Mouse (Mus musculus) urinary bladder, postnatal 10 days (tissue): Measurements from ENCODE around the gene Baiap2l2.

Source experiments
- DNase-seq: peaks from one replicate; pipeline ENCODE4 v3.0.0; 2022; ENCODE audit warnings: low spot score

The Baiap2l2 gene

DNA sequence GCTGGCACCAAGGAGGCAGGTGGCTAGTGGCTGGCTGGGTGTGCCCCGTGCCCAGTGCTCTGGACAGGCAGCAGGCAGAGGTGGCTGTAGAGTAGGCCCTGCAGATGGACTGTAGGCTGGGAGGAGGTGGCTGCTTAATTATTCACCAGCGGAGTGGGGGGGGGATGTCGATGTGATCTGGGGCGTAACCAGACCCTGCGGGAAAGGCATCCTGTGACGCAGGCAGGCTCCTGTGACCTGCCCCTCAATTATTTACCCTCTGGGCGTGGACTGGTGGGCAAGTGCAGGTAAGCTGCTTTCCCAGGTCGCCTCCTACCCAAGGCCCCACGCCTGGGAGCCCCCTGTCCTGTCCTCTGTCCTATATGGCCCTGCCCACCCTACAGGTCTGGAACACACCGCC, at the start of gene Baiap2l2:
Baiap2l2 (minus strand) TSS at position 139 of the 400 bp plus-strand sequence.
- no peak for DNase-seq

DNA sequence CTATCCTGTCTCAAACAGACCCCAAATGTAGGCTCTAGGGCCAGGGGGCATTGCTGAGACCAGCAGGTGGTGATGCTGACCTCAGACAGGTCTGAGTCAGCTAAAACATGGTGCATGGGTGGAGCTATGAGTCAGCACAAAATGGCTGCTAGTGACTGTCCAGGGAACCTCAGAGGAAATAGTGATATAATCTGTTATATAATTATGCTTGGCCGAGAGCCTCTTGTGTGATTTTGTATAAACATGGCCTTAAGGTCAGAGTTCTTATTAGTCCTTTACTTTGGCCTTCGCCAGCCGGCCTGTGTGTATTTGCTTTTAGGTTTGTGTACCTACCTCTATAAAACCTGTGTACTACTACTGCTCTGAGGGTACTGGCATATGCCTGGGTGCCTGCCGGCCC, 48.1 kb upstream of the Baiap2l2 start:
- no peak for DNase-seq

DNA sequence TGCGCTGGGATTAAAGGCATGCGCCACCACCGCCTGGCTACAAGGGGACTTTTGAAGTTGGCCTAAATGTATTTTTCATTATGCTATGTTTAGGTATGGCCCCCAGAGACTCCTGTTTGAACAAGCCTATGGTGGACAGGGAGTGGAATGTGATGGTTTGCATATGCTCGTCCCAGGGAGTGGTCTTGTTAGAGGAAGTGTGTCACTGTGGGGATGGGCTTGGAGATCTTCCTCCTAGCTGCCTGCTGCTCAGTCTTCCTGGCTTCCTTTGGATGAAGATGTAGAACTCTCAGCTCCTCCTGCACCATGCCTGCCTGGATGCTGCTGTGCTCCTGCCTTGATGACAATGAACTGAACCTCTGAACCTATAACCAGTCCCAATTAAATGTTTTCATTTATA, 45.2 kb upstream of the Baiap2l2 start:
- no peak for DNase-seq

DNA sequence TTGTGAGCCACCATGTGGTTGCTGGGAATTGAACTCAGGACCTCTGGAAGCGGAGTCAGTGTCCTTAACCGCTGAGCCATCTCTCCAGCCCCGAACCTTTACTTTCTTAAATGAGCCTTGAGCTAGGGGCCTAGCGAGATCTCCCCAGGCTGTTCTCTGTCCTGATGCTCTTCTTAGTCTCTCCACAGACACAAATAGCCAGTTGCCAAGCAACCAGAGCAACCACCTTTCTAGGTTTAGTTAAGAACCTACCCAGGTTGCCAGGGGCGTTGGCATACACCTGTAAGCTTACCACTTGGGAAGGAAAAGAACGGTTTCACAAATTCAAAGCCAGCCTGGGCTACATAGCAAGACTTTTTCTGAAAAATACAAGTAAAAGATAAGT, 44.6 kb upstream of the Baiap2l2 start:
- DNase-seq = no peak

DNA sequence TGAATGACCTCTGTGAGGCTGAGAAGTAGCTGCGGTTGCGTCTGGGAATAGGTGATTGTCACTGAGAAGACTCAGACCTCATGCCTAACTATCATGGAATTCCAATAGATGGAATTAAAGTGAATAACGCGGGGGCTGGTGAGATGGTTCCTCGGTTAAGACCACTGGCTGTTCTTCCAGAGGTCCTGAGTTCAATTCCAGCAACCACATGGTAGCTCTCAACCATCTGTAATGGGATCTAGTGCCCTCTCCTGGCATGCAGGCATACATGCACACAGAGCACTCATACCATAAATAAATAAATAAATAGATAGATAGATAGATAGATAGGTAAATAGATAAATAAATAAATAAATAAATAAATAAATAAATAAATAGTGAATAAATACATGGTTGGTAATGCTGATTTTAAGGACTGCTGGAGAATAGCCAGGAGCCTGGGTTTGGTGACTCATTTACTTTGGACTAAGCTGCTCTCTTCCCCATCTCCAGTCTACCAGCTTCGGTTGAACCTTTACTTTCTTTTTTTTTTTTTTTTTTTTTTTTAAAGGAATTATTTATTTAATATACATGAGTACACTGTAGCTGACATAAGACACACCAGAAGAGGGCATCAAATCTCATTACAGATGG, 44.1 kb upstream of the Baiap2l2 start:
- no peak for DNase-seq

DNA sequence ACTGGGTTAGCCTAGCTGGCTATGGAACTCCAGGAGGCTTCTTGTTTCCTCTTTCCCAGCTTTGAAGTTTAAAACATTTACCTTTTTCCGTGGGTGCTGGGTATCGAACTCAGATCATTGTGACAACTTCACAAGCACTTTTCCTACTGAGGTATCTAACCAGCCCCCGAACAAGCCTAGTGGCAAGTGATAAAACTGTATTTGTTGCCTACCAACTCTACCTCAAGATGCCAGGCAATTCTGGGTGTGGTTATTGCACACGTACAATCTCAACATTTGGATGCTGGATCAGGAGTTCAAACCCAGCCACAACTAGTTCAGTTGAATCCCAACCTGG, 43.6 kb upstream of the Baiap2l2 start:
- DNase-seq = no peak

DNA sequence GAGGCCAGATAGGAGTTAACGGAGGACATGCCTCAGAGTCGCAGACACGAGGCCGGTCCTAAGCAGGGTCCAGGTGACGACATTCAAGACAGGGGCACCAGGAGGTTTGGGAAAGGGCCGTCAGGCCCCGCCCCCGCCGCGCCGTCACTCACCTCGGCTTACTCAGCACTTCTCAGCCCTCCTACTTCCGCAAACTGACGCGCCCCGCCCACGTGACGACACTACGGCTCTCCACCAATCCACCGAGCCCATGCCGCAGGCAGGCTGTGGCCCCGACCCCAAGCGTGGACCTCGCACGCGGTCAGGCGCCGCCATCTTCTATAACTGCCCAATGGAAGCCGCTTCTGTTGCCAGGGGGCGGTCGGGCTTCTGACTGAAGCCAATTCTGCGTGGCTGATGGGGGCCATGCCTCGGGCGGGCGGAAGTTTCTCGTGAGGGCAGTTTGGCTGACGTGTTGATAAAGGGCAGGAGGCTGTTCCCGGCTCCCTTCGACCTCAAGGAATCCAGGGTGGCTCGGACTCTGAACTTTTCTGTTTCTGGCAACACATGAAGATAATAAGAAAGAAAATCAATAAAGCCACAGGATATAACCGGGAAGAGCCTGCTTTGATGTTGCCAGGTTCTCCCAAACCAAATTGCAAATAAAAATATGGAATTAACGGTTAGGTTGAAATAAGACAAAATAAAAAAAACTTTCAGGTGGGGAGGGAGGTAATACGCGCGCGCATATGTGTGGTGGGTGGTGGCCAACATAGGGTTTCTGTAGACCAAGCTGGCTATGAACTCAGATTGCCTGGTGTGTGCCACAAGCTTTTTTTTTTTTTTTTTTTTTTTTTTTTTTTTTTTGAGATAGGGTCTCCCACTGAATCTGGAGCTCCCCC, 43.0 kb upstream of the Baiap2l2 start, which contains the start of gene Pla2g6:
Pla2g6 (minus strand) TSS at position 333 of the 881 bp plus-strand sequence.
- DNase-seq = peak; percentile 95

DNA sequence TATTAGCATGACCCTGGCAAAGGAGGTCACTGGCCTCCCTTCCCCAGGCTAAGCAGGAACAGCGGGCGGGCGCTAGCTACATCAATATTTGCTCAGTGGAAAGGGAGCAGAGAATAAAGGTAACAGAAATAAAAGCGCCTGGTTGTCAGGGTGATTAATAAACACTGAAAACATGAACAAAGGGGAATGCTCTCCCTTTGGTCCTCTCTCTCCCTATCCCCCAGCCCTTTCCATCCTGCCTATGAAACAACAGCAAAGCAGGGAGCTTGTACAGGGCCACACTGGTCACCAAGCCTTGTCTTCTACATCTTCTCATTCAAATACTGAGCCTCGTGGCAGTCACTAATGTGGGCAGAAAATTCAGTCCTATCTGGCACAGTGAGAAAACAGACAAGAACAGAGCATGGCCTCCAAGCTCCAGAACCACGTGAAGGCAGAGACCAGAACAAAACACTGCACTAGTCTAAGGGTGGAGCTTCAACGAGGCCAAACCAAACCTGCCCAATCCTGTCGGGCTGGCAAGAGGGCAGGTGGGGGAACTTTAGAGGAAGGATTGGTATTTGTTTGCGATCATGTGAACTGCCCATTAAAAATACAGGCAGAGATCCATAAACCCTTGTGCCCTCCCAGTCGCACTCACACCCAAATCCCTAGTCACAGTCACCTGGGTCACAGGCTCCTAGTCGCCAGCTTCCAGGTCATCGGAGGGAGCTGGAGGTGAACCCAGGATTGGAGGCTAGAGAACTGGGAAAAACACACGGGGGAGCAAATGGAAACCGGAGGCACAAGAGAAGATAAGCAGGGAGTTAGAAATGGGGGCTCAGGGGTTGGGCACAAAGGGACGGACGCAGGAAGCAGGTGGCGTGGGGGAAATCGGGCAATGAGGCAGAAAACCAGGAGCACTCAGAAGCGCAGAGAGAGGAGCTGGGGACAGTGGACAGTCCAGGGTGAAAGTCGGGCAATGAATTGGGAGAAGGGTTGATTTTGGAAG, 41.9 kb upstream of the Baiap2l2 start:
- DNase-seq = no peak

DNA sequence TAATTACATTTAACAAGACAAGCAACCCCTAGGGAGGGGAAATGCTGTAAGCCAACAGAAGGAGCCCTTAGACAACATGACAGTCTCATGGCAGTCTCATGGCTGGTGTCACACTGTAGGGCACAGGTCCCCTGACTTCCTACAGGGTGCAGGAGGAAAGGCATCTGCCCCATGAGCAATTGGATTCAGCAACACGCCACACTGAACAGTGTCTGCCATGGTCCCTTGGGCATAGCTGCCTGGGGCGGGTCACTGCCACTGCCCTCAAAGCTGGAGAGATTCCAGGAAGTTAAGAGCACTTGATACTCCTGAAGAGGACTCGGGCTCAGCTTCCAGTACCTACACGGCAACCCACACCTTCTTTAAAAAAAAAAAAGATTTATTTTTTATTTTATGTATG, 40.9 kb upstream of the Baiap2l2 start:
- no peak for DNase-seq

DNA sequence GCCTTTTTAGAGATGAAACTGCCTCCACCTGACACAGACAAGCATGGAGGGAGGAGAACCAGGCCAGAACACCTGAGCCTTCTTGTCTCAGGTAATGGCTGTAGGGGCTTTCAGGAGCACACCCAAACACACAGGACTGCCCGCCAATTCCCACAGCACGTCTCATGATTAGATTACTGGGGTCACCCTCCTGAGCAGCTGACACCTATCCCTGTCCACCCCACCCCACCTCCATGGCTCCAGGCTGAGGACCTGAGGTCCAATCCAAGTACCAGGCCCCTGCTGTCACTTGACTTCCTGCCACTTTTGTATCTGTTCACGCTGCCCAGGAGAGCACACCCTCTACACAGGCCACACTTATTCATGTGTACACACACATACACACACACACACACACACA, 40.4 kb upstream of the Baiap2l2 start:
- DNase-seq = no peak

DNA sequence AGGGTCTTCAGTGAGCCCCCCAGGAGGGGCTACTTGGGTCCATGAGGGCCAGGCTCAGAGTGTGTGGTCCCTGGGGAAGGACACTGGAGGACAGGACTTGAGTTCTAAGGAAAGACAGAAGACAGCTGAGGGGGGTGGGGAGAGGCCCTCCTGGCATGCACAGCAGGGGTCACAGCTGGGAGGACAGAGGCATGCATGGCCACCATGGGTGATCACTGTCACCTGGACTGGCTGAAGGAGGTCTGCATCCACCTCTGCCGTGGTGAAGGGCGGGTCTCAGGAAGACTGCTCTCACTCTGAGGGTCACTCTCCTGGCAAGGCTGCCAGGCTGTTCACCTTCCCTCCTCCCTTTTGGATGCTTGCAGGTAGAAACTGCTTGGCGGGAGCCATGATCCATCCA, 39.0 kb upstream of the Baiap2l2 start:
- DNase-seq = no peak

DNA sequence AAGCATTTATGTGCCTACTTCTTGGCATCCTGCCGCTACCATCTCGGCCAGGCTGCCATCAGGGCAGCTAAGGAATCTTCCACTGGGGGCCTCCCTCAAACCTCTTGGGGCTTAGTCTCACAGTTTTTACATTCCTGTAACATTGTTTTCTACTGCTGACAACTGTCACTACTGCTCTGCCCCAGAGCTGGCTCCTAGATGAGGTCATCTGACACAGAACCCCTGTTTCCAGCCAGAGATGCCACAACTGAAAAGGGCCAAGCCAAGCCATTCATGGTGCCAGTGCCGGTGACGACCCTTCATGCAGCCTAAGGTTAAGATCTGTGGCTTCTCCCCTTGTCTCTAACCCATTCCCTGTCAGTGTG, 38.4 kb upstream of the Baiap2l2 start:
- DNase-seq = no peak

DNA sequence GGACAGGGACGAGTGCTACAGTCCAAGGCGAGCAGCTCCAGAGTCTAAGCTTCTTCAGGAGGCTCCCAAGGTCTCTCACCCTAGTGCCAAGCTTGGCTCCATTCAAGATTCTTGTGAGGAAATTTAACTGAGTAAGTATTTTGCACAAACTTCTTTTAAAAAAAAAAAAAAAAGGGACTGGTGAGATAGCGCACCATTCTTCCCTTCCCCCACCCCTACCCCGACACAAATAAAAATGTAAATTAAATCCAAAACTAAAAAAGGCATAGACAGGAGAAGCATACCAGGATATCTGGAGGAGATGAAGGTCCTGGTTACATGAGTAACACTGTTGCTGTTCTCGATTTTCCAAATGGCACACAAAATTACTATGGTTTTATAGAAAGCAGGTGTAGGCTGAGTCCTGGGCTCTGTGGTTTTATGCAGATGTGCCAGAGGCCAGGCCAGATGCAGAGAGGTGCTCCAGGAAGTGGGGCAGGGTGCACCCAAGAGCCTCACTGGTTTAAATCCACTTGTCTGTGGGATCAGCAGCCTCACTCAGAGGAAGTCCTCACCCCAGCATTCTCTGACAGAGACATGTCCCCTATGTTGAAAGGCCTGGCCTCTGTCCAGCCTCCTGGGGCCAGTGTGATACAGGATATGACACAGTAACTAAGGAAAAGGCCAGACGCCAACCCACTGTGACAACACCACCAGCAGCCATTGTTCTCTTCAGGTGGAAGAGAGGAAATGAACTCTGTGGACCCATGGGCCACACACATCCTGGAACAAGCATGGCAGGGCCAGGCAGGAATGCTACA, 37.9 kb upstream of the Baiap2l2 start:
- DNase-seq = no peak

DNA sequence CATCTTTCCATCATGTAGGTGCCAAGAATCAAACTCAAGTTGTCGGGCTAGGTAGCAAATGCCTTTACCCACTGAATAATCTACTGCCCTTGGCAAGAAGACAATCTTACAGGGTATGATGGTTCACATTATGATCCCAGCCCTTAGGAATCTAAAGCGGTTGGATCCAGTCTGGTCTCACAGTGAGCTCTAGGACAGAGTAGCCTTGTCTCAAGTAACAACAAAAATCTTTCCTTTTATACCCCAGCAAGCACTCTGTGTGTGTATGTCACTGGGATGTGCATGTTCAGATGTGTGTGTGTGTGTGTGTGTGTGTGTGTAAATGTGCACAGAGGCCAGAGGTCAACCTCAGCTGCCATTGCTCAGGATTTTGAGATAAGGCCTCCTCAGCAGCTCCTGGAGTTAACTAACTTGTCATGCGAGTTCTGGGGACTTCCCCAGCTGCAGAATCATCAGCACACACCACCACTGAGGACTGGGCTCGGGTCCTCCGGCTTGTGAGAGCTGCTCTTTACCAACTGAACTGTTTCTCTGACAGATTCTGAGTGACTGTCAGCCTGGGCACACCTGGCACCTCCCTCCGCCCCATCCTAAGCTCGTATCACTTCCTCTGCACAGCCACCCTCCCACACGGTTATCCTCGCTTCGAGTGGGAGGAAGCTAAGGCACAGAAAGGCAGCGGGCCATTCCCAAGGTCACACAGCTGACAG, 37.1 kb upstream of the Baiap2l2 start:
- DNase-seq = no peak

DNA sequence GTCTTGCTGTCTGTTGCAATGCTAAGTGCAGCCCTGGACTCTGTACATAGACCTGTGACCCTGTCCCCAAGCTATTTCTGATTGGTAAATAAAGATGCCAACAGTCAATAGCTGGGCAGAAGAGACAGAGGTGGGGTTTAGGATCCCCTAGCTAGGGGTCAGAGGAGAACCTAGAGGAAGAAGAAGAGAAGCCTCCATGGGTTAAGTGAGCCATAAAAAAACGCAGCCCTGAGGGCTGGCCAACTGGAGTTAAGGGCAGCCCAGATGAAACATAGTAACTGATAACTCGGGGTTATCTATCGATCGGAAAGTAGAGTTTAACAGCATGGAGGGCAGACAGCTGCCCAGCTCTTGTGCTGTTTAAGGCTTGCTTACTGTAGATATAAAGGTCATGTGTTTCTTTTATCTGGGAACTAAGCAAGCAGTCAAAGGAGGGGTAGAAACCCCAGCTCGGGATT, 36.4 kb upstream of the Baiap2l2 start:
- no peak for DNase-seq

DNA sequence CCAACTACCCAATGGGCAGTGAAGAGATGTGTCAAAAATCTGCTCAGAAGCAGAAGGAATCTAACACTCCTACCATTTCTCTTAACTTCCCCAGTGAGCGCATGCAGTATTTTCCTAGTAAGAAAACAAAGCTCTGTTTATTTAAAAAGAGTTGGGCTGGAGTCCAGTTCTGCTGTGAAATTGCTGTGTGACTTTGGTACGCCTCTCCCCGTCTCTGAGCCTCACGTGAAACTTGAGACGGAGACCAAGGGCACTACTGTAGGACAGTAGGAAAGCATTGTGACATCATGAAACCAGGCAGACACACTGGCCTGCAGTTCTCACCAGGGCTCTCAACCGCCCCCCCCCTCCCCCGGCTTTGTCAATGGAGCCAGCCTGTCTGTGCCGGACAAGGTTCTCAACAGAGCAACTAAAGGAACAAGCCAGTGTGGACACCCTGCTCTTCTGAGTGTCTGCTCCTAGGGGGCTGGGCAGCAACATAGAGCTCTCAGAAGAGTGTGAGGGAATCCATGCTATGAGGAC, 28.6 kb upstream of the Baiap2l2 start:
- DNase-seq = no peak

DNA sequence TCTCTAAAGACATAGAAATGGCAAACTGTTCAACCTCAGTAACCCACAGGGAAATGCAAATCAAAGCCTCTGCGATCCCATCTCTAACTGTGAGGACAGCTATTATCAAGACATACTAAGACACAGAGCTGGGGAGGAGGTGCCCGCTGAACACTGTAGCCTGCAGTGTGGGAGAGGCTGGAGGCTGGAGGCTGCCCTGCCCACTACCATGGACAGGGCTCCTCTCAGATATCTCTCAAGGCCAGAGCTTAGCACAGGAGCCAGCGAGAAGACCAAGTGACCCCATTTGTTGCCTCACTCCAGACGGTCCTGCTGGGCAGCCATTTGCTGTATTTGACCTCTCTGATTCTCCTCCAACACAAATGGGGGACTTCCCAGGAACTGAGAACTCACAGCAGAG, 22.5 kb upstream of the Baiap2l2 start:
- DNase-seq = no peak

DNA sequence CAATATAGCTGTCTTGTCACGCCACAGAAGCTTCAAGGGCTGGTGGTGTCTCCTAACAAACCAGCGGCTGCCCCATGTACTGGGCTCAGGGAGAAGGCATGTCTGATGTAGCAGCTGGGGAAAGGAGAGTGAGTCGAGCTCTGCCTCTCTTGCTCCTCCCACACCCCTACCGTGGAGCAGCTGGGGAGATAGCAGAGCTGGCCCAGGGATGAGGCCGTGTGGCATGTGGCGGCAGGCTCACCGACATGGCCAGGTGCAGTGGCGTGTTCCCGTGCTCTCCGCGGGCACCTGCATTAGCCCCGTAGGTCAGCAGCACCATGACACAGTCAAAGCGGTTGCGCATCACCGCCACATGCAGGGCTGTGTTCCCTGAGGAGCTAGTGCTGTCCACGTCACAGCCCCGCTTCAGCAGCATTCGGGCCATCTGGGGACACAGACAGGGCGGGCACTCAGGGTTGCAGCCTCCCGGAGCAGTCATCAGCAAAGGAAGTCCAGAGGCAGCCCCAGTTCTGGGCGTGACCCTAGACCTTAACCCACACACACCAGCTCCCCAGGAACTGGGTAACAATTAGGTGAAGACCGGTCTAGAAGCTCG, 20.8 kb upstream of the Baiap2l2 start:
- DNase-seq = no peak

DNA sequence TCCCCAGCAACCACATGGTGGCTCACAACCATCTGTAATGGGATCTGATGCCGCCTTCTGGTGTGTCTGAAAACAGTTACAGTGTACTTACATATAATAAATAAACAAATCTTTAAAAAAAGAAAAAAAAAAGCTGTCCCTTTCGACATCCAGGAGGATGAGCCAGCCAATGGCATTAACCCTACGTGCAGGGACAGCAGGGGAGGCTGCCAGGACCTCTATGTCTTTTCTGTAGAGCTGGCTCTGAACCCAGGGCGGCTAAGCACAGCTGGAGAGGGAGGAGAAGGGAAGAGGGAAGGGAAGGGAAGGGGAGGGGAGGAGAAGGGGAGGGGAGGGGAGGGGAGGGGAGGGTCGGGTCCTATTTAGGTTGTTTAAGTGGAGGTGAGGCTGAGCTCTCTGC, 19.5 kb upstream of the Baiap2l2 start:
- DNase-seq = no peak

DNA sequence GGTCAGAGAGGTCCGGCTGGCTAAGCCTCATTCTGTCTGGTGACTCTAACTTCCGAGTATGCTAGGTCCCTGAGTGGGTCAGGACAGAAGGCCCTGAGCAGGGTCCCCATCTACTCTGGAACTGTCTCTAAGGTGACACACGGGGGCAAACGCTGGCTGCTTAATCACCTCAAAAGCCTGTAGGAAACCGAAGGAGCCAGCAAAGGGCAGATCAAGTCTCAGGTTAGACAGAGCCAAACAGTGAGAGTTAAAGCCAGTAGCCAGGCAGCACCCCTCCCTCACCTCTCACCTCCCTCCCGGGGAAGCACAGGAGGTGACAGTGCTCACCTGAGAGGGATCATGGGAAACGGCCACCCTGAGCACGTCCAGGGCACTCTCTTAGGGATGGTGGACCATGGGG, 18.4 kb upstream of the Baiap2l2 start:
- no peak for DNase-seq
